Mouse (Mus musculus): ENCODE results near the gene Wipf1. TPM values are rescaled to one million over a fixed set of nuclear protein-coding genes. Genes with fewer than 3 reads are reported as not detected.
"Not testable (repeated sequence)": the region's sequence is repeated elsewhere in the genome, so short reads cannot be mapped to it uniquely, and the experiment has no call there.

Wipf1 gene
- total and polyA plus RNA-seq, 2 experiments from 2014 or later = 1.8 to 2.4 TPM

DNA sequence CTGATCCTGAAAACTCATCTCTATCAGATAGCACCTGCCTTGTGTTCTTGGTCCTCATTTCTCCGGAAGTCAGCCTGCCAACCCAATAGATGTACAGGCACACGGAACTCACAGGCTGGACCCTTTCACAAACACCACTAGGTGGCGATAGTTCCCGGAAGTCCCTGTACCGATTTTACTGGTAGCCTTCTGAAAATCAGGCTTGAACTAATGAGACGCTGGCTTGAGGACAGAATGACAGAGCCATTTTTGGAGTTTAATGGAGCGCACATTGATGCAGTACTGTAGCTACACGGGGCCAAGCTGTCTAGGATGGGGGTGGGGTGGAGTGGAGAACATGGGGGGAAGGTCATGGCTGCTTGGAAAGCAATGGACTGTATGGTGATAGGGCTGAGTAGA is 32.1 kb upstream of the Wipf1 start:
- peak overlapping the region; percentile 71 for H3K4me2 ChIP-seq (ENCODE audit: low read depth, low read length, poor library complexity, severe bottlenecking)
- no peak overlapping the region for H3K27ac ChIP-seq (ENCODE audit: low read depth, low read length)
- peak; percentile 85 for TF ChIP-seq CTCF (IDR thresholded peaks at IDR 0.05)
- H3K27me3 ChIP-seq (ENCODE audit: insufficient read depth, low read length) = no peaks in the 10 kb centered on the region
- peak; percentile 64 for ATAC-seq (ENCODE audit: low FRiP score)
- no peaks in the 10 kb centered on the region for H3K4me1 ChIP-seq (ENCODE audit: insufficient read depth, low read length)
- WGBS = 4% methylated on average over 8 of the region's 8 CpGs
- peak overlapping the region; percentile 40 for H3K4me3 ChIP-seq (ENCODE audit: low read depth, low read length)
- peak overlapping the region; percentile 51; the same call in 1 of the 2 replicates for H3K9ac ChIP-seq (replicated peaks; ENCODE audit: low read length, poor library complexity, severe bottlenecking)
- H3K9me3 ChIP-seq (ENCODE audit: low read length) = no peaks in the 10 kb centered on the region
- no peaks in the 10 kb centered on the region for H3K36me3 ChIP-seq (ENCODE audit: insufficient read depth, low read length)
- DNase-seq (ENCODE audit: low spot score) = peak; percentile 92

DNA sequence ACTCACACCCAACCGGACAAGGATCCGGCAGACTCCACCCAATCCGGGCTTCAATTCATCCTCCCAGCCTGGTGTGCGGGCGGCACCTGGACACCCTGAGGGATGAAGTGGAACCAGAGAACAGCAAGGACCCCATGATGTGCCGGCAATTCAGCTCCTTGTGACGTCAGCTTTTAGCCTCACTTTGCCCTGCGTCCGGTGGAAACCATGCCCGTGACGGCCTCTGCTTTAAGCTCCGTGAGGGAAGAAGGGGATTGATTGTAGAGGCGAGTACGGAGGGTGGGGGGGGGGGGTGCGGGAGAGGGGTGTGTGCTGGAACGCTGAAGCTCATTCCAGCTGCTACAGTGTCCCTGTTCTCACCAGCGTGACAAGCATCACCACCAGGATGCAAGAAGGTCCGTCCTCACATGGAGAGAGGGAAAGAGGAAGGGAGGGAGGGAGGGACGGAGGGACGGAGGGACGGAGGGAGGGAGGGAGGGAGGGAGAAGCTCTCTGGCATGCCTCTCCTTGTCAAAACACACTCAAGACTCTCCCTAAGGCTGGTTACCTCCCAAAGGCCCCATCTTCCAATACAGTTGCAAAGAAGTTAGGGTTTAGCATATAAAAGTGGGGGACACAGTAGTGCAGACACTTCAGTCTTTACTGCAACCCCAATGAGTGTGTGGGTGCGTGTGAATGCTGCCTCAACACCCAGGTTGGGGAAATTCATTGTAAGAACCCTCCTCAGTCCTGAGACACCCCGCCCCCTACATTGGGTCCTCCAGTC is 31.5 kb upstream of the Wipf1 start:
- 0 out of 2 replicates have a peak overlapping the region, but pooled peaks have one; percentile 32 for H3K27ac ChIP-seq (ENCODE audit: low read depth, low read length)
- DNase-seq (ENCODE audit: low spot score) (peak; percentile 53), ATAC-seq (ENCODE audit: low FRiP score) (peak; percentile 56)
- peak overlapping the region; percentile 51 for H3K9ac ChIP-seq (replicated peaks; ENCODE audit: low read length, poor library complexity, severe bottlenecking)
- H3K4me3 ChIP-seq (ENCODE audit: low read depth, low read length) = peak overlapping the region; percentile 40
- no peaks in the 10 kb centered on the region for H3K27me3 ChIP-seq (ENCODE audit: insufficient read depth, low read length)
- TF ChIP-seq CTCF (IDR thresholded peaks at IDR 0.05) = no peak
- WGBS = 2% methylated on average over 20 of the region's 23 CpGs
- H3K36me3 ChIP-seq (ENCODE audit: insufficient read depth, low read length) = no peaks in the 10 kb centered on the region
- H3K9me3 ChIP-seq (ENCODE audit: low read length) = no peaks in the 10 kb centered on the region
- no peaks in the 10 kb centered on the region for H3K4me1 ChIP-seq (ENCODE audit: insufficient read depth, low read length)
- H3K4me2 ChIP-seq (ENCODE audit: low read depth, low read length, poor library complexity, severe bottlenecking) = peak overlapping the region; percentile 71

DNA sequence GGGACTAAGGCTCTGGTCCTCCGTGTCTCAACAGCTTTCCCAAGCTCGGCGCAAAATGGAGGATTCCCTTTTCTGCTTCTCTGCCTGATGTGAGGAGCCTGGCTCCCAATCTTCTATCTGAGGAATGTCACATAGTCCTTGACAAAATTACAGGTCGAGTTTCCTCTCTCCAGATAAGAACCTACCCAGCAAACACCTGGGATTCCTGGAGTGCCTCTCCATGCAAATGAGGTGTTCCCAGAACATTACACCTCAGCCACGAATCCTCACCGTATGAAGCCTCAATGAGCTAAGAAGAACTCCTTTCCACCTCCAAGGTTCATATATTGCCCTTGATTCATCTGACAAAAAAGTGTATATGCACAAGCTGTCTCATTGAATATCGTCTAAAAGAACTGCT is 30.9 kb upstream of the Wipf1 start:
- peak overlapping the region; percentile 51; the same call in 1 of the 2 replicates for H3K9ac ChIP-seq (replicated peaks; ENCODE audit: low read length, poor library complexity, severe bottlenecking)
- no peak for DNase-seq (ENCODE audit: low spot score)
- TF ChIP-seq CTCF (IDR thresholded peaks at IDR 0.05) = no peak
- no peaks in the 10 kb centered on the region for H3K4me1 ChIP-seq (ENCODE audit: insufficient read depth, low read length)
- peak overlapping the region; percentile 40 for H3K4me3 ChIP-seq (ENCODE audit: low read depth, low read length)
- no peaks in the 10 kb centered on the region for H3K27me3 ChIP-seq (ENCODE audit: insufficient read depth, low read length)
- 45% methylated on average over 7 of the region's 7 CpGs for WGBS
- no peak for ATAC-seq (ENCODE audit: low FRiP score)
- peak overlapping the region; percentile 71 for H3K4me2 ChIP-seq (ENCODE audit: low read depth, low read length, poor library complexity, severe bottlenecking)
- 0 out of 2 replicates have a peak overlapping the region, but pooled peaks have one; percentile 32 for H3K27ac ChIP-seq (ENCODE audit: low read depth, low read length)
- H3K9me3 ChIP-seq (ENCODE audit: low read length) = no peaks in the 10 kb centered on the region
- no peaks in the 10 kb centered on the region for H3K36me3 ChIP-seq (ENCODE audit: insufficient read depth, low read length)

DNA sequence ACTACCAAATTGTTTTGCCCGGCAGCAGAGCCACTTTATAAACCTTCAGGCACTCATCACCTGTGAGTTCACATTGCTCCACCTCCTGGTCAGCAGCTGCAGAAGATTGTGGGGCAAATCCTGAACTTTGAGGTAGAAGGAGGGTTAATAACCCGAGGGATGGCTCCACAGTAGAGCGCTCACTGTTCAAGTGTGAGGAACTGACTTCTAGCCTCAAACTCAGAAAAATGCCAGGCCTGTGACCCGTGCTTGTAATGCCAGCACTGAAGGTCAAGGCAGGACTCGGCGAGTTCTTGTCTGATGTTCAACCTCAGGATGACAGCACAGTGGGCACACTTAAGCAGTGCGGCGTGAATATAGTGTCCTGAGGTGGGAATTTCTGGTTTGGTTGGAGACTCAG is 28.4 kb upstream of the Wipf1 start:
- Histone ChIP-seq H3K4me3 (ENCODE audit: low read depth, low read length) (no peak overlapping the region), H3K9ac (replicated peaks; ENCODE audit: low read length, poor library complexity, severe bottlenecking) (no peak overlapping the region), H3K27me3 (ENCODE audit: insufficient read depth, low read length) (no peaks in the 10 kb centered on the region), H3K4me2 (ENCODE audit: low read depth, low read length, poor library complexity, severe bottlenecking) (no peak overlapping the region), H3K36me3 (ENCODE audit: insufficient read depth, low read length) (no peaks in the 10 kb centered on the region), H3K27ac (ENCODE audit: low read depth, low read length) (no peak overlapping the region), H3K4me1 (ENCODE audit: insufficient read depth, low read length) (no peaks in the 10 kb centered on the region), H3K9me3 (ENCODE audit: low read length) (no peaks in the 10 kb centered on the region)
- DNase-seq (ENCODE audit: low spot score) = no peak
- WGBS = 78% methylated on average over 8 of the region's 8 CpGs
- no peak for ATAC-seq (ENCODE audit: low FRiP score)
- TF ChIP-seq CTCF (IDR thresholded peaks at IDR 0.05) = no peak

DNA sequence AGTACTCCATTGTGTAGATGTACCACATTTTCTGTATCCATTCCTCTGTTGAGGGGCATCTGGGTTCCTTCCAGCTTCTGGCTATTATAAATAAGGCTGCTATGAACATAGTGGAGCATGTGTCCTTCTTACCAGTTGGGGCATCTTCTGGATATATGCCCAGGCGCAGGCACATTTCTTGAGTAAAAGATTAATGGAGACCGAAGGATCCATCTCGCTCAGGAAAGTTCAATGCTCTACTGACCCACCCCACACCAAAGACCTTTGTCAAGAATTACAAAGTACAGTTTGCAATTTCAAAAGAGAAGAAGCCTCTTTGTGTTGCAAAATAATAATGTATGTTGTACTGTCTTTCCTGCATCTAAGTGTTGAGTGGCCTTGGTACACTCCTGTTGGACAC is 27.5 kb upstream of the Wipf1 start:
- not testable (repeated sequence) for ATAC-seq (ENCODE audit: low FRiP score); H3K27ac ChIP-seq (ENCODE audit: low read depth, low read length)
- WGBS = 96% methylated on average over 3 of the region's 3 CpGs

DNA sequence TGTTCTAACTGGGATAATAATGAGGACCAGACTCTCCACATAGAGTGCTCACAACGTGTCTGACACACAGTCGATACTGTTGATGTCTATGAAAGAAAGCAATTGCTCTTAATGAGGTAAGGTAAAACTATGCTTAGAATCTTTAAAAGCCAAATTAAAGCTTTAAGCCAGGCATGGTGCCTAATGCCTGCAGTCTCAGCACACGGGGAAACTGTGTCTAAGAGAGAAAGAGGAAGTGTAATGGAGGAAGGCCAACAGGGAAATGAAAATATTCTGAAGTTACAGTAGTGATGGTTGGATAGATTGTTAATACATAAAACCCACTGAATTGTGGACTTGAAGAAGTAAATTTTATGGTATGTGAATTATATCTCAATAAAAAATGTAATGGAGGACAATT is 24.9 kb upstream of the Wipf1 start:
- WGBS = 83% methylated on average over 3 of the region's 3 CpGs
- no peak overlapping the region for H3K27ac ChIP-seq (ENCODE audit: low read depth, low read length)
- no peak overlapping the region for H3K4me2 ChIP-seq (ENCODE audit: low read depth, low read length, poor library complexity, severe bottlenecking)
- no peaks in the 10 kb centered on the region for H3K4me1 ChIP-seq (ENCODE audit: insufficient read depth, low read length)
- no peaks in the 10 kb centered on the region for H3K27me3 ChIP-seq (ENCODE audit: insufficient read depth, low read length)
- H3K9me3 ChIP-seq (ENCODE audit: low read length) = no peaks in the 10 kb centered on the region
- no peak for DNase-seq (ENCODE audit: low spot score)
- no peak overlapping the region for H3K4me3 ChIP-seq (ENCODE audit: low read depth, low read length)
- no peaks in the 10 kb centered on the region for H3K36me3 ChIP-seq (ENCODE audit: insufficient read depth, low read length)
- ATAC-seq (ENCODE audit: low FRiP score) = no peak
- TF ChIP-seq CTCF (IDR thresholded peaks at IDR 0.05) = no peak
- no peak overlapping the region for H3K9ac ChIP-seq (replicated peaks; ENCODE audit: low read length, poor library complexity, severe bottlenecking)

More for the DNA sequence above, 27.5 kb upstream of the Wipf1 start:
- not testable (repeated sequence) for H3K27me3 ChIP-seq (ENCODE audit: insufficient read depth, low read length); DNase-seq (ENCODE audit: low spot score); H3K9ac ChIP-seq (replicated peaks; ENCODE audit: low read length, poor library complexity, severe bottlenecking); H3K36me3 ChIP-seq (ENCODE audit: insufficient read depth, low read length); H3K4me2 ChIP-seq (ENCODE audit: low read depth, low read length, poor library complexity, severe bottlenecking); H3K4me1 ChIP-seq (ENCODE audit: insufficient read depth, low read length); H3K4me3 ChIP-seq (ENCODE audit: low read depth, low read length); H3K9me3 ChIP-seq (ENCODE audit: low read length)
